Mouse (Mus musculus): ENCODE results near the gene Rasd2.

Rasd2 gene

DNA sequence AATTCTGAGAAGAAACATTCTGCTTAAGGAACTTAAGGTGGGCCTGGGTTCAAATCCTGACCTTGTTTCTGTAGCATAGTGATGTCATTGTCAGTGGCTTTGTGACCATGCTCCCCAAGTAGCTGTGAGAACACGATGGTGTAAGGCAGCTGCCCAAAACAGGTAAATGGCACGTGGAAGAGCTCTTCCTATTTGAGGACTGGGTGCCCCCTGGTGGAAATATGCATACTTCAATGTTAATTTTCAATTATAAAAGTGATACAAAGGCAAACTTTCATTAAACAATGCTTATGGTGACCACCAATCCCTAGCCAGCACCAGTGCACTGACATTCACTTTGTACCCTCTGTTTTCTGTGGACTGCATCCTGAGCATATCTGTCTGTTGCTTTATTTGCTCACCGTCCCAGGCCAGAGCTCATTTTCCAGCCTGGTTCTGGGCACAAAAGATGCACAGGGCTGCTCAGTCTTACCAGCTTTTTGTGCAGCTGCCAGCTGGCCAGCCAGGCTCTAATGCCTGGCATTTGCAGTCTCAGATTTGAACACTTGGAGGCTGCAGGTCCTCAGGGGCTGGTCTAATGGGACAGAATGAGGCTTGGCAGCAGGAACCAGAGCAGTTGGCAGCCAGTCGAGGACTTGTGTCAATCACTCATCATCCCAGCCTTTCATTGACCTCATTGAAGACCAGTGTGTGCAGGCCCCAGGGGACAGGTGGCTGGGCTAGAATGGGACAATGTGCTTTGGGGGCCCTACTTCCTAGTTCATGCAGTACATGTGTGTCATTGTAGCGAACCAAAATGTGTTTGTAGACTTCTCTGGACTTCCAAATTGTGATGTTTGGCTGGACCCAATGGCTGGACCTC is 6.4 kb downstream of the Rasd2 start:
- DNase-seq (ENCODE audit: low spot score), result no peak

DNA sequence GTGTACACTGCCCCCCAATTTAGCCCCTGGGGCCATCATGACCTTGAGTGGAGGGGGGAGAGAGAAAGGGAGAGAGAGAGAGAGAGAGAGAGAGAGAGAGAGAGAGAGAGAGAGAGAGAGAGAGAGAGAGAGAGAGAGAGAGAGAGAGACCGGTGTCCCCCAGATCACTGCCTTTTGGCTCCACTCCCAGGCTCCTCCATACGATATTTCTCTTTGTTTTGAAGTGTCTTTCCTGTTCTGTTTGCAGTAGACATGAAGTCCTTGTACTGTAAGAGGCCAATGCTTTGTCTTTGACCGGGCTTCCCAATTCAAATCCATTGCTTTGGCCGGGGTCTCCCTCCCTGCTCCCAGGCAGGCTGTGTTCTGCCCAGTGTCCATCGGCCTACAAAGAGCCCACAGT is 8.9 kb downstream of the Rasd2 start:
- DNase-seq (ENCODE audit: low spot score), result no peak

- no peak for DNase-seq (ENCODE audit: low spot score)
Observed at GRCm38 (mm10) chr8:75226773-75227172, 13.0 kb downstream of the Rasd2 start.

GRCm38 (mm10) chr8:75233915-75234554 is 20.3 kb downstream of the Rasd2 start:
- DNase-seq (ENCODE audit: low spot score), result no peak

GRCm38 (mm10) chr8:75247331-75247730 is 33.6 kb downstream of the Rasd2 start:
- no peak for DNase-seq (ENCODE audit: low spot score)

DNA sequence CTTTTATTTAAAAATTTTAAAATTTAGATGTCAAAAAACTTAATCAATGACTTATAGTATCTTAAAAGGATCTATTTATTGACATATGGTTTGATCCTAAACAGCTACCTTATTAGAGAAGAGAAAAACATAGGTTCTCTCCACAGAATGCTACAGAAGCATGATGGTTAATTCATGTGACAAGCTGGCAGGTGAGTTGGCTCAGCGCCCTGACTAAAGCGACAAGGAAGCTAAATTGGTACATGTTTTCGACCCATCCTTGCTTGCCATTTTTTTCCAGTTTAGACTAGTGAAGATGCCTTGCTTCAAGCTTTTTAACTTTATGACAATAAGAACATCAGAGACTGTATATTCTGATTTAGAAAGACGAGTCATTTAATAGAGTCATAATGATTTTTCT is 35.4 kb downstream of the Rasd2 start:
- no peak for DNase-seq (ENCODE audit: low spot score)

DNA sequence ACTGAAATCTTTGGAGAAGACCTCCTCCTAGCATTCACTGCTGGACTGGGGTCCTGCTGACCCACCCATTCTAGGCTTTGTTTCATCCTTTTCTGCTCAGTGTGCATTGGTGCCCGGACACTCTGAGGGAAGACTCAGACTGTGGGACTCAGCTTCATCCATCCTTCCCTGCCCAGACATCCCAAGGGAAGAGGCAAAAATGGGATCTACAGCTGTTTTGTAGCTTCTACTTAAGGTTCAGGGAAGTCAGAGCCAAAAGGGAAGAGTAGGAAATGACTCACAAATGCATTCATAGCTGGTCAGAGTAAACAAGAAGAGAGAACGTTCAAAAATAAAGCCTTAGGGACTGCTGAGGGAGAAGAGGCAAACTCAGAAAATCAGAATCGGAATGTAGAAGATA is 40.3 kb downstream of the Rasd2 start:
- DNase-seq (ENCODE audit: low spot score), result no peak

DNA sequence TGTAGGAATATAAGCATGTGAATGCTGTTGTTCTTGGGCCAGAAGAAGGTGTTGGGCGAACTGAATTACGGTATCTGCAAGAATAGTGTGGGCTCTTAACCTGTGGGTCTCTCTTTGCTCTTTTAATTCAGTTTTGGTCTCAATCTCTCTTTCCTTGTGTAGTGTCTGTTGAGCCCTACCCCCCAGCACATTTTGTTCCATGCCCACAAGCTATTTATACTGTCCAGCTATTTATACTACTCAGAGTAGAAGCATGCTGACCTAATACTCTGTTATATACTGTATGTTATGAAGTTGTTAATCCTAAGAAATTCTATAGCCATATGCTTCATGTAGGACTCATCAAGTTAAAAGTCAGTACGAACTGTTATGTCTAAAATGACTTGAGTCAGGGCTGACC is 41.9 kb downstream of the Rasd2 start:
- DNase-seq (ENCODE audit: low spot score), result no peak

- no peak for DNase-seq (ENCODE audit: low spot score)
Observed at GRCm38 (mm10) chr8:75272166-75272565, 58.4 kb downstream of the Rasd2 start.
